Mouse (Mus musculus): ENCODE measurements around the gene Nfkbie. TPM values are rescaled to one million over a fixed set of nuclear protein-coding genes. Genes with fewer than 3 reads are reported as not detected.

Gene Nfkbie
- polyA plus RNA-seq, 1 experiment from 2014 or later: 4.2 TPM

- Histone ChIP-seq H3K9ac (replicated peaks; ENCODE audit: low read depth, low read length) (no peak overlapping the region), H3K4me3 (ENCODE audit: low read depth, low read length) (no peak overlapping the region), H3K4me1 (ENCODE audit: control insufficient read depth, insufficient read depth, low read length) (peaks cover 14% of the 10 kb centered on the region), H3K27ac (ENCODE audit: low read length) (no peak overlapping the region), H3K9me3 (ENCODE audit: control insufficient read depth, low read depth, low read length) (no peaks in the 10 kb centered on the region), H3K27me3 (ENCODE audit: control insufficient read depth, insufficient read depth, low read length) (no peaks in the 10 kb centered on the region), H3K36me3 (ENCODE audit: control insufficient read depth, insufficient read depth, low read length) (no peaks in the 10 kb centered on the region), H3K4me2 (replicated peaks; ENCODE audit: low read depth, low read length) (no peak overlapping the region)
- WGBS: 86% methylated on average over 3 of the region's 3 CpGs
- ATAC-seq (ENCODE audit: insufficient number of reproducible peaks, insufficient read depth, low FRiP score, low read depth): no peak
Measured at GRCm38 (mm10) chr17:45602984-45603383, 47.5 kb downstream of the Nfkbie start.

DNA sequence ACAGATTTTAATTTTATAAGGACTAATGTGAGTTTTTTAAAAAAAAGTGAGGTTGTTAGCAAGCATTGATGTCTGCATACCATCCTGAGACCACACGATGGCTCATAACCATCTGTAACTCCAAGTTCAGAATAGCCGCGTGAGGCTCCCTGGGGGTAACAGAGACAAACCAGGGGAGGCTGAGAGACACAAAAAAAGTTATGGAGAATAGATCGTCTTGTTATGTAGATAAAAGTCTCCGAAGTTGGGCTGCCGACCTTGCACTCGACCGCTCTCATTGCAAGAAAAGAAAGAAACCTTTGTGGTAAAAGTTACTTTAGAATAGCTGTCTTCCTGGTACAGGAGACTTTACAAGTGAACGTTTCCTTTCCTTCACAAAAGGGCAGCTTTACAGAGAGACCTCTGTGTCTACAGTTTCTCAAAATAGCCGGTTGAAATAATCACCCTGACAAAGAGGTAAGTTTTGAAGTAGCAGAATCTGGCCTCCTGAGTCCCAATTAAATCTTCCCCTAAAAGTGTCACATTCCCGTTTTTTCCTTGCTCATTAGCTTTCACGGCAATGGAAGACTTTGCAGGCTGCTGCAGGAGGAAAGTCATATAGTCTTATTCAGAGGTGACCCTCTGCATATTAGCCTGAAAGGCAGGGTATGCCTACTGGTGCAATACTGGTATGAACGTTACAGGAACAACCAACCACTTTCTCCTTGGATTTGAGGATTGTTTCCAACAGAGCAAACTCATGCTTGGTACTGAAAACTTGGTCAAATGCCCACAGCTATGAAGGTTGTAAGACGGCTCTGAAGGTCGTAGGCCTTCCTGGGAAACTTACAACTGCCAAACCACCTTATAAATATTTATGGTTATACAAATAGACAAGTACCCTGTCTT, 51.7 kb downstream of the Nfkbie start:
- no peaks in the 10 kb centered on the region for H3K4me1 ChIP-seq (ENCODE audit: control insufficient read depth, insufficient read depth, low read length)
- no peak overlapping the region for H3K27ac ChIP-seq (ENCODE audit: low read length)
- H3K4me2 ChIP-seq (replicated peaks; ENCODE audit: low read depth, low read length): no peak overlapping the region
- 73% methylated on average over 15 of the region's 15 CpGs for WGBS
- no peaks in the 10 kb centered on the region for H3K9me3 ChIP-seq (ENCODE audit: control insufficient read depth, low read depth, low read length)
- no peak overlapping the region for H3K9ac ChIP-seq (replicated peaks; ENCODE audit: low read depth, low read length)
- no peaks in the 10 kb centered on the region for H3K36me3 ChIP-seq (ENCODE audit: control insufficient read depth, insufficient read depth, low read length)
- H3K4me3 ChIP-seq (ENCODE audit: low read depth, low read length): no peak overlapping the region
- no peak for ATAC-seq (ENCODE audit: insufficient number of reproducible peaks, insufficient read depth, low FRiP score, low read depth)
- H3K27me3 ChIP-seq (ENCODE audit: control insufficient read depth, insufficient read depth, low read length): no peaks in the 10 kb centered on the region

- no peaks in the 10 kb centered on the region for H3K27me3 ChIP-seq (ENCODE audit: control insufficient read depth, insufficient read depth, low read length)
- ATAC-seq (ENCODE audit: insufficient number of reproducible peaks, insufficient read depth, low FRiP score, low read depth): no peak
- no peaks in the 10 kb centered on the region for H3K4me1 ChIP-seq (ENCODE audit: control insufficient read depth, insufficient read depth, low read length)
- H3K9me3 ChIP-seq (ENCODE audit: control insufficient read depth, low read depth, low read length): no peaks in the 10 kb centered on the region
- H3K9ac ChIP-seq (replicated peaks; ENCODE audit: low read depth, low read length): no peak overlapping the region
- 89% methylated on average over 4 of the region's 4 CpGs for WGBS
- no peak overlapping the region for H3K4me3 ChIP-seq (ENCODE audit: low read depth, low read length)
- H3K36me3 ChIP-seq (ENCODE audit: control insufficient read depth, insufficient read depth, low read length): no peaks in the 10 kb centered on the region
- no peak overlapping the region for H3K27ac ChIP-seq (ENCODE audit: low read length)
- H3K4me2 ChIP-seq (replicated peaks; ENCODE audit: low read depth, low read length): no peak overlapping the region
Measured at GRCm38 (mm10) chr17:45608396-45608795, 52.9 kb downstream of the Nfkbie start.

DNA sequence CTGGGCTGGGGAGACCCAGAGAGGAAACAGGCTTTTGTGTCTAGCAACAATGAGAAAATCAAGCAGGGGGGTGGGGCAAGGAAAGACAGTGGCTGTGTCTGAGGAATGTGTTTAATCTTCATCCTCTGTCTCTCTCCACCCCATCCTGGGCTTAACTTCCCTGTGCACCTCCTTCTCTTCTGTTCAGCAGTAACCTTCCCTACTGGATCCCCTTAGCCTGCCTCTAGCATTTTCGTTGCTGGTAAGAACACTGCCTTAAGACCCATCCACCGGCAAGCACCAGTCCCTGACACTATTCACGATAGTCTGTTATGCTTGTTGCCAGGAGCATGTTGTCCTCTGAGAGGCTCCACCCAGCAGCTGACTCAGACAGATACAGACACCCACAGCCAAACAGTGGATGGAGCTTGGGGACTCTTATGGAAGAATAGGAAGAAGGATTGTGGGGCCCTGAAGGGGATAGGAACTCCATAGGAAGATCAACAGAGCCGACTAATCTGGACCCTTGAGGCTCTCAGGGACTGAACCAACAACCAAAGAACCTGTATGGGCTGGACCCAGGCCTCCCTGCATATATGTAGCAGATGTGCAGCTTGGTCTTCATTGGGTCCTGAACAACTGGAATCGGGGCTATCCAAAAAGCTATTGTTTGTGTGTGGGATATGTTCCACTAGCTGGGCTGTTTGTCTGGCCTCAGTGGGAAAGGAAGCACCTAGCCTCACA, 54.8 kb downstream of the Nfkbie start:
- H3K36me3 ChIP-seq (ENCODE audit: control insufficient read depth, insufficient read depth, low read length): no peaks in the 10 kb centered on the region
- ATAC-seq (ENCODE audit: insufficient number of reproducible peaks, insufficient read depth, low FRiP score, low read depth): no peak; the same call in 1 of the 2 replicates
- H3K27ac ChIP-seq (ENCODE audit: low read length): no peak overlapping the region
- 32% methylated on average over 5 of the region's 5 CpGs for WGBS
- no peak overlapping the region for H3K9ac ChIP-seq (replicated peaks; ENCODE audit: low read depth, low read length)
- H3K4me1 ChIP-seq (ENCODE audit: control insufficient read depth, insufficient read depth, low read length): no peaks in the 10 kb centered on the region
- H3K27me3 ChIP-seq (ENCODE audit: control insufficient read depth, insufficient read depth, low read length): no peaks in the 10 kb centered on the region
- H3K4me2 ChIP-seq (replicated peaks; ENCODE audit: low read depth, low read length): no peak overlapping the region
- no peak overlapping the region for H3K4me3 ChIP-seq (ENCODE audit: low read depth, low read length)
- H3K9me3 ChIP-seq (ENCODE audit: control insufficient read depth, low read depth, low read length): no peaks in the 10 kb centered on the region

- H3K27ac ChIP-seq (ENCODE audit: low read length): no peak overlapping the region
- no peak for ATAC-seq (ENCODE audit: insufficient number of reproducible peaks, insufficient read depth, low FRiP score, low read depth)
- H3K9ac ChIP-seq (replicated peaks; ENCODE audit: low read depth, low read length): no peak overlapping the region
- no peaks in the 10 kb centered on the region for H3K9me3 ChIP-seq (ENCODE audit: control insufficient read depth, low read depth, low read length)
- H3K4me2 ChIP-seq (replicated peaks; ENCODE audit: low read depth, low read length): no peak overlapping the region
- no peaks in the 10 kb centered on the region for H3K4me1 ChIP-seq (ENCODE audit: control insufficient read depth, insufficient read depth, low read length)
- WGBS: 68% methylated on average over 8 of the region's 8 CpGs
- H3K36me3 ChIP-seq (ENCODE audit: control insufficient read depth, insufficient read depth, low read length): no peaks in the 10 kb centered on the region
- H3K4me3 ChIP-seq (ENCODE audit: low read depth, low read length): no peak overlapping the region
- no peaks in the 10 kb centered on the region for H3K27me3 ChIP-seq (ENCODE audit: control insufficient read depth, insufficient read depth, low read length)
Measured at GRCm38 (mm10) chr17:45612008-45612407, 56.5 kb downstream of the Nfkbie start.

Other genes starting within 250 kb of the Nfkbie start
- 66.6 and 72.3 TPM in 2 replicates for gene Cdc5l, start 122.0 kb upstream of the Nfkbie start, polyA plus RNA-seq (2014; fragmentation: Nextera tagmentation; extraction: Ambion mirVana)
- gene Spats1, start 80.3 kb upstream of the Nfkbie start, polyA plus RNA-seq (2014; fragmentation: Nextera tagmentation; extraction: Ambion mirVana): 0.50 and 0.59 TPM in 2 replicates
- gene Aars2, start 48.9 kb upstream of the Nfkbie start, polyA plus RNA-seq (2014; fragmentation: Nextera tagmentation; extraction: Ambion mirVana): 14.8 and 16.8 TPM in 2 replicates
- 0.29 and 0.65 TPM in 2 replicates for gene Tcte1, start 32.3 kb upstream of the Nfkbie start, polyA plus RNA-seq (2014; fragmentation: Nextera tagmentation; extraction: Ambion mirVana)
- 1.8 and 2.6 TPM in 2 replicates for gene Tmem151b, start 6.0 kb upstream of the Nfkbie start, polyA plus RNA-seq (2014; fragmentation: Nextera tagmentation; extraction: Ambion mirVana)
- 117 and 120 TPM in 2 replicates for gene Slc35b2, start 8.2 kb downstream of the Nfkbie start, polyA plus RNA-seq (2014; fragmentation: Nextera tagmentation; extraction: Ambion mirVana)
- gene Hsp90ab1, start 17.6 kb downstream of the Nfkbie start, polyA plus RNA-seq (2014; fragmentation: Nextera tagmentation; extraction: Ambion mirVana): 1,573 and 1,607 TPM in 2 replicates
- gene Slc29a1, start 43.9 kb downstream of the Nfkbie start, polyA plus RNA-seq (2014; fragmentation: Nextera tagmentation; extraction: Ambion mirVana): 72.2 and 73.0 TPM in 2 replicates
- 0.36 and 0.55 TPM in 2 replicates for gene Mymx, start 46.4 kb downstream of the Nfkbie start, polyA plus RNA-seq (2014; fragmentation: Nextera tagmentation; extraction: Ambion mirVana)
- gene Capn11, start 103.6 kb downstream of the Nfkbie start, polyA plus RNA-seq (2014; fragmentation: Nextera tagmentation; extraction: Ambion mirVana): not detected in 2 replicates
- gene Mrpl14, start 130.6 kb downstream of the Nfkbie start, polyA plus RNA-seq (2014; fragmentation: Nextera tagmentation; extraction: Ambion mirVana): 155 and 171 TPM in 2 replicates
- gene Tmem63b, start 131.2 kb downstream of the Nfkbie start, polyA plus RNA-seq (2014; fragmentation: Nextera tagmentation; extraction: Ambion mirVana): 30.8 and 33.7 TPM in 2 replicates
- 0.72 TPM in 1 of 2 replicates, not detected in the other for gene 1600014C23Rik, start 178.1 kb downstream of the Nfkbie start, polyA plus RNA-seq (2014; fragmentation: Nextera tagmentation; extraction: Ambion mirVana)

Measured in stomach, embryonic 14.5 days (tissue).